8 mouse cellular contexts compared by ENCODE assay signal in genomic region chrX:23565581-23565980, GRCm38 (mm10).
DNase-seq lines count a peak whose midpoint lies in the region; ATAC-seq and TF ChIP-seq lines count a peak whose summit lies in the region.
"Had no signal": no experiment of that assay in that cellular context is flagged by ENCODE, and none has a peak within 500 bp of the region (broad histone marks: within the 10 kb centered on the region; RNA-seq: fewer than 3 reads in every experiment).

No protein-coding gene starts in this region.

- TF ChIP-seq EP300 in lung, postnatal 0 days (IDR thresholded peaks at IDR 0.05): no peak

- WGBS in hindbrain, postnatal 0 days: 28% methylated on average over 3 of the region's 3 CpGs
- 28% methylated on average over 3 of the region's 3 CpGs for WGBS in hindbrain, embryonic 13.5 days
- 16% methylated on average over 3 of the region's 3 CpGs for WGBS in lung, postnatal 0 days

- H3K27me3 ChIP-seq in hindbrain, postnatal 0 days (ENCODE audit: insufficient read depth, low read length): no peaks in the 10 kb centered on the region
- H3K27me3 ChIP-seq in hindbrain, embryonic 13.5 days: no peaks in the 10 kb centered on the region
- H3K27me3 ChIP-seq in lung, postnatal 0 days (replicated peaks; ENCODE audit: insufficient read depth, low read length): no peaks in the 10 kb centered on the region
- H3K27me3 ChIP-seq: neural tube, embryonic 12.5 days had no signal

- ATAC-seq in hindbrain, postnatal 0 days: no peak
- no peak for ATAC-seq in hindbrain, embryonic 13.5 days (ENCODE audit: low FRiP score)
- ATAC-seq in lung, postnatal 0 days: no peak
- ATAC-seq in frontal cortex, adult (ENCODE audit: low TSS enrichment): no peak

- H3K36me3 ChIP-seq in hindbrain, postnatal 0 days (ENCODE audit: insufficient read depth, low read length): no peaks in the 10 kb centered on the region
- H3K36me3 ChIP-seq in hindbrain, embryonic 13.5 days: no peaks in the 10 kb centered on the region
- no peaks in the 10 kb centered on the region for H3K36me3 ChIP-seq in lung, postnatal 0 days (ENCODE audit: insufficient read depth, low read length)
- H3K36me3 ChIP-seq: neural tube, embryonic 12.5 days had no signal

- H3K27ac ChIP-seq in hindbrain, postnatal 0 days: no peak overlapping the region
- H3K27ac ChIP-seq in hindbrain, embryonic 13.5 days: no peak overlapping the region
- H3K27ac ChIP-seq in lung, postnatal 0 days (ENCODE audit: low read length): no peak overlapping the region
- H3K27ac ChIP-seq: neural tube, embryonic 12.5 days had no signal

- H3K9ac ChIP-seq in hindbrain, postnatal 0 days (replicated peaks; ENCODE audit: low read length): no peak overlapping the region
- no peak overlapping the region for H3K9ac ChIP-seq in hindbrain, embryonic 13.5 days
- no peak overlapping the region for H3K9ac ChIP-seq in lung, postnatal 0 days (replicated peaks; ENCODE audit: low read depth)
- H3K9ac ChIP-seq: neural tube, embryonic 12.5 days had no signal

- no peak overlapping the region for H3K4me2 ChIP-seq in hindbrain, postnatal 0 days (ENCODE audit: low read depth, low read length)
- H3K4me2 ChIP-seq in hindbrain, embryonic 13.5 days: no peak overlapping the region
- no peak overlapping the region for H3K4me2 ChIP-seq in lung, postnatal 0 days (replicated peaks; ENCODE audit: low read depth, low read length)
- H3K4me2 ChIP-seq: neural tube, embryonic 12.5 days had no signal

- H3K4me3 ChIP-seq in hindbrain, postnatal 0 days (ENCODE audit: low read length): no peak overlapping the region
- no peak overlapping the region for H3K4me3 ChIP-seq in hindbrain, embryonic 13.5 days
- no peak overlapping the region for H3K4me3 ChIP-seq in lung, postnatal 0 days (ENCODE audit: low read depth, low read length)
- H3K4me3 ChIP-seq: neural tube, embryonic 12.5 days had no signal

- H3K9me3 ChIP-seq in hindbrain, postnatal 0 days (ENCODE audit: low read length): no peaks in the 10 kb centered on the region
- no peaks in the 10 kb centered on the region for H3K9me3 ChIP-seq in hindbrain, embryonic 13.5 days
- H3K9me3 ChIP-seq in lung, postnatal 0 days (ENCODE audit: low read length): no peaks in the 10 kb centered on the region
- H3K9me3 ChIP-seq: neural tube, embryonic 12.5 days had no signal

- DNase-seq in hindbrain, postnatal 0 days (ENCODE audit: low spot score): peak; percentile 64
- peak; percentile 2 for DNase-seq in right cerebral cortex, postnatal 4 days
- DNase-seq in right cerebral cortex, postnatal 25 days: no peak
- peak; percentile 22 for DNase-seq in brain, adult 2 months (ENCODE audit: low read depth, low spot score)
- peak; percentile 16 for DNase-seq in lung, postnatal 0 days (ENCODE audit: low spot score)

- H3K4me1 ChIP-seq in hindbrain, postnatal 0 days (ENCODE audit: insufficient read depth, low read length): no peaks in the 10 kb centered on the region
- H3K4me1 ChIP-seq in hindbrain, embryonic 13.5 days (replicated peaks): no peaks in the 10 kb centered on the region
- H3K4me1 ChIP-seq in lung, postnatal 0 days (ENCODE audit: insufficient read depth, low read depth, low read length): no peaks in the 10 kb centered on the region
- H3K4me1 ChIP-seq: neural tube, embryonic 12.5 days had no signal

- TF ChIP-seq CTCF in hindbrain, postnatal 0 days (IDR thresholded peaks at IDR 0.05; ENCODE audit: low read depth): peak; percentile 66
- TF ChIP-seq CTCF in lung, postnatal 0 days (IDR thresholded peaks at IDR 0.05): peak; percentile 70
